Mouse (Mus musculus) liver, adult (tissue): Measurements from ENCODE around the gene Tcp10c.
"Not testable (repeated sequence)": the region's sequence is repeated elsewhere in the genome, so short reads cannot be mapped to it uniquely, and the experiment has no call there.

Source experiments
- GATA4 ChIP-seq: IDR thresholded peaks from 2 replicates; pipeline ENCODE4 v1.6.1; 2014; ENCODE audit warnings: mild to moderate bottlenecking, low read length; ENCODE audit not compliant: insufficient replicate concordance

The Tcp10c gene

DNA sequence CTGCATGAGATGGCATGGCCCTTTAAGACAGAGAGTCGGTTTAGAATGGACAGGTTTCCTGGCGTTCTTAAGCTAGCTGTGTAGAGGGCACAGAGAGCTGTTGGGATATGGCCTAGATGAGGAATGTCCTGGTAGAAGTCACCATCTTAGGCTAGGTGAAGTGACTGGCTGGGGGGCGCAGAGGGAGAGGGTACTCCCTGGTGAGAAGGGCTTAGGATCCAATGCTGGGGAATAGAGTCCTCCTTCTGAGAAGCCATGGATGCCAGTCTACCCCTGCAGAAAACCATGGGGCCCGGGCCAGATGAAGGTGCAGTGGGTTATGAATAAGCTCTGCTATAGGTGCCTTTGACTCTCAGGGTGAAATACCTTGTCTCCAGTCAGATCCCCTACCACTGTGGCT is at the start of gene Tcp10c:
Gene Tcp10c, plus strand, starts transcription at position 52 of the 400 bp plus-strand sequence.
- not testable (repeated sequence) for TF ChIP-seq GATA4
